Mouse (Mus musculus): Measurements from ENCODE around the gene Smyd3. TPM values are rescaled to one million over a fixed set of nuclear protein-coding genes. Genes with fewer than 3 reads are reported as not detected.
"Not testable (repeated sequence)": the region's sequence is repeated elsewhere in the genome, so short reads cannot be mapped to it uniquely, and the experiment has no call there.

Gene Smyd3
- polyA plus RNA-seq, 1 experiment, result 10.6 TPM

DNA sequence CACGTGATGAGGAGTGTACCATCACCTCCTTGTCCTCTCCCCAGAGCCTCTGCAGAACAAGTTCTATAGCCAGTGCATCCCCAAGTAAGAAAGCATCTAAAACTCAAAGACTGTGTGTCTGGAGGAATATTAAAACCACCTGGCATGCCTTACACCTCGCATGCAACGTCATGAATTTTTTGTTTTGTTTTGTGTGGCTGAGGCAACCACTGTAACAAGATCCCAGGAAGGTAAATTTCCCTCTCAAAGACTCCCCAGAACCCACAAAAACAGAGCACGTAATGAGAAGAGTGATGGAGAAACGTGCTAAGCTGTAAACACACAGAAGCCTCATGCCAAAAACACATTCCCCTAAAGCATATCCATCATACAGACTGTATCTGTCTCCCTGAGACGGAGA lies 222.2 kb downstream of the Smyd3 start:
- no peaks in the 10 kb centered on the region for H3K79me3 ChIP-seq (ENCODE audit: low read depth)
- H3K4me3 ChIP-seq (ENCODE audit: insufficient read depth, poor library complexity, severe bottlenecking), result no peak overlapping the region
- no peaks in the 10 kb centered on the region for H3K79me2 ChIP-seq (ENCODE audit: control insufficient read depth, insufficient read depth)

DNA sequence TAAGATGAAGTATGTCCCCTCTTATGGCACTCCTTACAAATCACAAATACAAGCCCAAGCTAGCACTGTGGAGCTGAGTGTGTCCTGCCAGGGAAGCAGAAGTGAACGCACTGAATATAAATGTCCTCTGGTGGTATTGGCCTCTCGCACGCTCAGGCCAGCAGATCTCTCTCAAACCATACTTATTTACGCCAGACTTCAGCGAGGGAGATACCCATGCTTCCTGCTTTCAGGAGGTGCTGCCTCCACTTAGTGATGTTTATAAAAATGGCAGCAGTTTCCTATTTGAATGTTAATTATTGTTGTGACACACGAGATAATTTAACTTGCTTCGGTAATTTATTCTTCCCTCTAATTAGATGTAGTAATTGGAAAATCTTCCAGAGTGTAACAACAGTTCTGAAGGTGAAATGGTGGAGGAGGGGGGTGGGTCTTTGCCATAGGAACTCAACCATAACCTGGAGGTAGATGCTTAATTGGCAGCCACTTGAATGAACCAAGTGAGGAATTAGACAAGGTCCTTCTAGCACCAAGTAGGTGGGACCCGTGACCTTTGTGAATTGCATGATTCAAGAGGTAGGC lies 224.0 kb downstream of the Smyd3 start:
- no peak overlapping the region for H3ac ChIP-seq (ENCODE audit: control insufficient read depth, insufficient read length, low read depth)
- H3K36me3 ChIP-seq (ENCODE audit: control insufficient read depth, insufficient read depth), result no peaks in the 10 kb centered on the region
- H3K4me3 ChIP-seq (ENCODE audit: insufficient read depth, poor library complexity, severe bottlenecking), result no peak overlapping the region
- H3K79me3 ChIP-seq (ENCODE audit: low read depth), result no peaks in the 10 kb centered on the region
- no peaks in the 10 kb centered on the region for H3K27me3 ChIP-seq (ENCODE audit: control insufficient read depth, insufficient read depth, insufficient read length)
- no peak for TF ChIP-seq USF1 (IDR thresholded peaks at IDR 0.05; ENCODE audit: low read depth)
- TF ChIP-seq MYOG (IDR thresholded peaks at IDR 0.05; ENCODE audit: control insufficient read depth, extremely low read depth, insufficient read length), result no peak
- TF ChIP-seq CEBPB (IDR thresholded peaks at IDR 0.05; ENCODE audit: low read depth), result no peak
- TF ChIP-seq MAX (IDR thresholded peaks at IDR 0.05), result no peak
- TF ChIP-seq CTCF (IDR thresholded peaks at IDR 0.05; ENCODE audit: control insufficient read depth, insufficient read depth, insufficient read length), result no peak
- TF ChIP-seq MYOD1 (IDR thresholded peaks at IDR 0.05; ENCODE audit: control insufficient read depth, insufficient read length, low read depth), result no peak
- no peak for TF ChIP-seq FOSL1 (IDR thresholded peaks at IDR 0.05; ENCODE audit: insufficient read depth, low read length, poor library complexity, severe bottlenecking)
- no peaks in the 10 kb centered on the region for H3K79me2 ChIP-seq (ENCODE audit: control insufficient read depth, insufficient read depth)

More for the DNA sequence above, 222.2 kb downstream of the Smyd3 start:
- Histone ChIP-seq H3ac (ENCODE audit: control insufficient read depth, insufficient read length, low read depth) (no peak overlapping the region), H3K27me3 (ENCODE audit: control insufficient read depth, insufficient read depth, insufficient read length) (no peaks in the 10 kb centered on the region), H3K36me3 (ENCODE audit: control insufficient read depth, insufficient read depth) (no peaks in the 10 kb centered on the region)
- no peak for TF ChIP-seq MYOG (IDR thresholded peaks at IDR 0.05; ENCODE audit: control insufficient read depth, extremely low read depth, insufficient read length)
- no peak for TF ChIP-seq CEBPB (IDR thresholded peaks at IDR 0.05; ENCODE audit: low read depth)
- TF ChIP-seq MAX (IDR thresholded peaks at IDR 0.05), result no peak
- no peak for TF ChIP-seq CTCF (IDR thresholded peaks at IDR 0.05; ENCODE audit: control insufficient read depth, insufficient read depth, insufficient read length)
- no peak for TF ChIP-seq FOSL1 (IDR thresholded peaks at IDR 0.05; ENCODE audit: insufficient read depth, low read length, poor library complexity, severe bottlenecking)
- TF ChIP-seq MYOD1 (IDR thresholded peaks at IDR 0.05; ENCODE audit: control insufficient read depth, insufficient read length, low read depth), result no peak
- TF ChIP-seq USF1 (IDR thresholded peaks at IDR 0.05; ENCODE audit: low read depth), result no peak

DNA sequence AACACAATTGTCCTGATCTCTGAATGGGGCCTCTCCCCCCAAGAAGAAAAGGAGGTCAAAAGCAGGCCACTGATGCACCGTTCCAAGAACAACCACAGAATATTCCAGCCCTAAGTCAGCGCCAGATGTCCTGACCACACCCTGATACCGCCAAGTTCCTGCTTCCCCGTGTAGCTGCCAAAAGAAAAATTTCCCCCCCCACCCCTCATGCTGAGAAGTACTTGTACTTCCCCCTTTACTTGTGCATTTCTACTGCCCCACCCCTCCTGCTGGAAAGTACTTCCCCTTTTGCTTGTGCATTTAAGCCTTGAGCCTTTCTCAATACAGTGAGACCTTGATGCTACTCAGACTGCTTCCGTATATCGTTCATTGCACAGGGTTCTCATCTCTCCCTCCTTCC lies 227.7 kb downstream of the Smyd3 start:
- not testable (repeated sequence) for H3K79me2 ChIP-seq (ENCODE audit: control insufficient read depth, insufficient read depth); H3ac ChIP-seq (ENCODE audit: control insufficient read depth, insufficient read length, low read depth); H3K79me3 ChIP-seq (ENCODE audit: low read depth); H3K36me3 ChIP-seq (ENCODE audit: control insufficient read depth, insufficient read depth); H3K4me3 ChIP-seq (ENCODE audit: insufficient read depth, poor library complexity, severe bottlenecking); H3K27me3 ChIP-seq (ENCODE audit: control insufficient read depth, insufficient read depth, insufficient read length)

DNA sequence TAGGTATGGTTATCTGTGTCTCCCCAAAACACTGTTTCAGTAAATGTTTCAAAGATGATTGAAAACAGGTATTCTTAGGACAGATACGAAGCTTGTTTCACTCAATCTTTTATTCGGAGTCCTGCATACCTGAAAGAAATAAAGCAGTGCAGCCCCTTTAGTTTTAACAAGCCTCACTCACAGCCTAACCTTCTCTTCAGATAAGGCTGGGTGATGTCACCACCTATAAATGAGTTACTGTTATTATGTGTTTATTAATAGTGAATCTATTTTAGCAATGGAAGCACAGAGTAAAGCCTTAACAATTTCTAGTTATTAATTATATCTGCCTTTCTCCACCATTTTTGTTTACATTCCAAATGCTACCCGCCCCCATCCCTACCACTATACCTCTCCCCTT lies 228.1 kb downstream of the Smyd3 start:
- no peaks in the 10 kb centered on the region for H3K79me3 ChIP-seq (ENCODE audit: low read depth)
- H3K79me2 ChIP-seq (ENCODE audit: control insufficient read depth, insufficient read depth), result no peaks in the 10 kb centered on the region
- TF ChIP-seq MAX (IDR thresholded peaks at IDR 0.05) (no peak), CEBPB (IDR thresholded peaks at IDR 0.05; ENCODE audit: low read depth) (no peak), MYOG (IDR thresholded peaks at IDR 0.05; ENCODE audit: control insufficient read depth, extremely low read depth, insufficient read length) (no peak), CTCF (IDR thresholded peaks at IDR 0.05; ENCODE audit: control insufficient read depth, insufficient read depth, insufficient read length) (no peak), MYOD1 (IDR thresholded peaks at IDR 0.05; ENCODE audit: control insufficient read depth, insufficient read length, low read depth) (no peak), FOSL1 (IDR thresholded peaks at IDR 0.05; ENCODE audit: insufficient read depth, low read length, poor library complexity, severe bottlenecking) (no peak), USF1 (IDR thresholded peaks at IDR 0.05; ENCODE audit: low read depth) (no peak)
- no peaks in the 10 kb centered on the region for H3K36me3 ChIP-seq (ENCODE audit: control insufficient read depth, insufficient read depth)
- no peaks in the 10 kb centered on the region for H3K27me3 ChIP-seq (ENCODE audit: control insufficient read depth, insufficient read depth, insufficient read length)
- no peak overlapping the region for H3K4me3 ChIP-seq (ENCODE audit: insufficient read depth, poor library complexity, severe bottlenecking)
- no peak overlapping the region for H3ac ChIP-seq (ENCODE audit: control insufficient read depth, insufficient read length, low read depth)

DNA sequence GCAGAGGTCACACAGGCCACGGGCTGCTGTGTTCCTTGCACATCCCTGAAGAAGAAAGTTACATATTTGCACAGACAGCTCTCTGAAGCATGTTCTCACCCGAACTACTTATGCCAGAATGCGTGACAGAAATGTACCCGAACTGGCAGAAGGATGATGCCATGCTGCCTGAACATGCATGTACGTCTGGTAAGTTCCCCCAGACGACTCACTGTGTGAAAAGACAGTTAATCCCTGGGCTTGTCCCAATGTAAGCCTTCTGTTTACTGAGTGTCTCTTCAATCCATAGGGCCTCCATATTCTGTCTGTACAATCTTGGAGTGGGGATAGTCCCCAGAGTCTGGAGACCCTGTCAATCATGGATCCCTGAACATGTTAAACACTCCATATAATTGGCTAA lies 231.1 kb downstream of the Smyd3 start:
- Histone ChIP-seq H3K27me3 (ENCODE audit: control insufficient read depth, insufficient read depth, insufficient read length) (no peaks in the 10 kb centered on the region), H3K79me2 (ENCODE audit: control insufficient read depth, insufficient read depth) (no peaks in the 10 kb centered on the region), H3K79me3 (ENCODE audit: low read depth) (no peaks in the 10 kb centered on the region), H3K4me3 (ENCODE audit: insufficient read depth, poor library complexity, severe bottlenecking) (no peak overlapping the region), H3ac (ENCODE audit: control insufficient read depth, insufficient read length, low read depth) (no peak overlapping the region), H3K36me3 (ENCODE audit: control insufficient read depth, insufficient read depth) (no peaks in the 10 kb centered on the region)
- TF ChIP-seq MAX (IDR thresholded peaks at IDR 0.05), result no peak

DNA sequence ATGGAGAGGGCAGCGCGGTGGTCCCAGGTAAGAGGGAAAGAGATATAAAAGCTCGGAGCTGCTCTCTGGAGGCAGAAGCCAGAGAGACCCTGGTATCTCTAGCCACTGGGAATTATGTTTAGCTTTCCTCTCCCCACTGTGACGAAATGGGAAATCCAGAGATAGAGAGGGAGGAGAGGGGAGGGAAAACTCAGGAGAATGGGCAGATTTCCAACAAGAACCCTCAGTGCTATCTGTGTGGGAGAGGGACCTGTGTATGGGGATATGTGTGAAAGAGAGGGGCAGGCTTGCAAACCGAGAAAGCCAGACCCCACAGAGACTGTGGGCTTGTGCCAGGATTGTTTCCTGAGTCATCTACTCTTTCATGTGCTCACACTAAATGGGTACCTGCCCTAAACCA lies 235.0 kb downstream of the Smyd3 start:
- H3K4me3 ChIP-seq (ENCODE audit: insufficient read depth, poor library complexity, severe bottlenecking), result no peak overlapping the region
- H3K27me3 ChIP-seq (ENCODE audit: control insufficient read depth, insufficient read depth, insufficient read length), result no peaks in the 10 kb centered on the region
- H3K79me2 ChIP-seq (ENCODE audit: control insufficient read depth, insufficient read depth), result no peaks in the 10 kb centered on the region
- H3K79me3 ChIP-seq (ENCODE audit: low read depth), result no peaks in the 10 kb centered on the region
- TF ChIP-seq MAX (IDR thresholded peaks at IDR 0.05), result no peak
- TF ChIP-seq MYOD1 (IDR thresholded peaks at IDR 0.05; ENCODE audit: control insufficient read depth, insufficient read length, low read depth), result no peak
- TF ChIP-seq CEBPB (IDR thresholded peaks at IDR 0.05; ENCODE audit: low read depth), result no peak
- TF ChIP-seq FOSL1 (IDR thresholded peaks at IDR 0.05; ENCODE audit: insufficient read depth, low read length, poor library complexity, severe bottlenecking), result no peak
- TF ChIP-seq USF1 (IDR thresholded peaks at IDR 0.05; ENCODE audit: low read depth), result no peak
- TF ChIP-seq CTCF (IDR thresholded peaks at IDR 0.05; ENCODE audit: control insufficient read depth, insufficient read depth, insufficient read length), result no peak
- no peak for TF ChIP-seq MYOG (IDR thresholded peaks at IDR 0.05; ENCODE audit: control insufficient read depth, extremely low read depth, insufficient read length)
- H3K36me3 ChIP-seq (ENCODE audit: control insufficient read depth, insufficient read depth), result no peaks in the 10 kb centered on the region
- no peak overlapping the region for H3ac ChIP-seq (ENCODE audit: control insufficient read depth, insufficient read length, low read depth)

Data from C2C12 (cell line).